Mouse (Mus musculus) cortical plate, adult 2 months (tissue): ENCODE results near the gene Atad3a.

Experiments used
- CTCF ChIP-seq: fragments of 200-500 bp; IDR thresholded peaks from 2 replicates; pipeline ENCODE4 v1.5.1; 2011; ENCODE audit warnings: mild to moderate bottlenecking, control low read depth, low read length; ENCODE audit not compliant: insufficient read depth; ENCODE audit errors: extremely low read depth
- POLR2A ChIP-seq: fragments of 200-500 bp; IDR thresholded peaks from 2 replicates; pipeline ENCODE4 v1.6.1; 2011; ENCODE audit warnings: mild to moderate bottlenecking, low read length, control low read depth; ENCODE audit not compliant: insufficient read depth; ENCODE audit errors: extremely low read depth

DNA sequence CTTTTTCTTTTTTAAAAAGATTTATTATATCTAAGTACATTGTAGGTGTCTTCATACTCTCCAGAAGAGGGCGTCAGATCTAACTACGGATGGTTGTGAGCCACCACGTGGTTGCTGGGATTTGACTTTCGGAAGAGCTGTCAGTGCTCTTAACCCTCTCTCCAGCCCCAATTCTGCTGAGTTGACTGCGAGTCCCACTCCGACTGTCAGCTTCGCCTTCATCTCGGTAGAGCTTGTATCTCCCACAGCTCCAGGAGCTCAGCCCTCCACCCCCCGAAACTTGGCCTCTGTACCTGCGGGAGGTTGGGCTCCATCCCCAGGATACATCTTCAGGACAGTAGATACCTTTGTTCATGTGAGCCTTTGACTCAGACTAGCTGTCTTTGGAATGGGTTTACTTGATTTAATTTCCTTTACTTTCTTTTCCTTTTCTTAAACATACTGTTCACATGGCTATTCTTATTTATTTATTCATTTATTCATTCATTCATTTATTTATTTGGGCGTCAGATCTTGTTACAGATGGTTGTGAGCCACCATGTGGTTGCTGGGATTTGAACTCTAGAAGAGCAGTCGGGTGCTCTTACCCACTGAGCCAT, 41.9 kb upstream of the Atad3a start, which contains the start of gene Mrpl20:
- no peak for TF ChIP-seq CTCF
- TF ChIP-seq POLR2A = no peak
